Mouse (Mus musculus) cerebellum, adult 9-10 months (tissue): ENCODE data around the gene Ech1.

ENCODE experiments used
- DNase-seq: peaks from one replicate; pipeline ENCODE4 v3.0.0; 2022

Ech1 gene

GRCm38 (mm10) chr7:28821261-28821831 is 3.7 kb upstream of the Ech1 start:
- DNase-seq = peak; percentile 77

- no peak for DNase-seq
Measured at GRCm38 (mm10) chr7:28822556-28822955, 2.5 kb upstream of the Ech1 start.

DNA sequence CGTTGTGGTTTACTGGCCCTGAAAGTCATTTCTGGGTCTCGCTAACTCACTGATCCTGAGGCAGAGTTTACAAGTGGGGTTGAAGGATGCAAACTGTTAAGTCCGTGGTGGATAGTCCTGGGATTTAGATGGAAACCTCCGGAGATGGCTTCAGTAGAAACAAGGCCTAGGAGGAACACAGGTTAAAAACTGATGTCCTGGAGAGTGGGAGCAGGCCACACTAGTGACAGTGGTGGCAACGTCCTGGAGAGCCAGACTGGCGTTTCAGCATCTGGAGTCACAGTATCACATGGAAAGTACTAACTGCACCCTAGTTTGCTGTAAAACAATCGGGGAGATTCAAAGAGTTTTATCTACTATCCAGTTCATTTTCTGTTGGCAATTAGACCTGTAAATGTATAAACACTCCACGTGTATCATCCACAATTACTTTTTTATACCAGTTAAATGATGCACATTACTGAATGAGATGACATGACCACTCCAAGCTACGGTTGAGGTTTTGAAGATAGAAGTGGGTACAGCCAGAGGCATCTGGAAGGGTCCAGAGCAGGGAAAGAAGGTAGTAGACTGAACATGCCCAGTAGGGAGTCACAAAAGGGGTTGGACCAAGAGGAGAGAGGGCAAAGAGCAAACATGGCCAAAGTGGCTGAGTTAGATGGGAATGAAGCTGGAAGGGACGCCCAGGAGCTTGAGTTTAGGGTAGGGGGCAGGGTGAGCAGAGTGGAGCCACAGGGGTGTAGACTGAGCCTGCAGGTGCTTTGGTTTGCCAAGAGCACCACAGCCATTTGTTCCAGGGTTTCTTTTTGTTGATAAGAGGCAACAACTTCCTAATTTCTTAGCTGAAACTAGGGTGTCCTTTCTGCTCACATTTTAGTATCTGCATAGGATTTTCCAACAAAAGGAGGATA is 1.8 kb upstream of the Ech1 start:
- no peak for DNase-seq

GRCm38 (mm10) chr7:28823932-28824331 is 1.1 kb upstream of the Ech1 start:
- DNase-seq = no peak

DNA sequence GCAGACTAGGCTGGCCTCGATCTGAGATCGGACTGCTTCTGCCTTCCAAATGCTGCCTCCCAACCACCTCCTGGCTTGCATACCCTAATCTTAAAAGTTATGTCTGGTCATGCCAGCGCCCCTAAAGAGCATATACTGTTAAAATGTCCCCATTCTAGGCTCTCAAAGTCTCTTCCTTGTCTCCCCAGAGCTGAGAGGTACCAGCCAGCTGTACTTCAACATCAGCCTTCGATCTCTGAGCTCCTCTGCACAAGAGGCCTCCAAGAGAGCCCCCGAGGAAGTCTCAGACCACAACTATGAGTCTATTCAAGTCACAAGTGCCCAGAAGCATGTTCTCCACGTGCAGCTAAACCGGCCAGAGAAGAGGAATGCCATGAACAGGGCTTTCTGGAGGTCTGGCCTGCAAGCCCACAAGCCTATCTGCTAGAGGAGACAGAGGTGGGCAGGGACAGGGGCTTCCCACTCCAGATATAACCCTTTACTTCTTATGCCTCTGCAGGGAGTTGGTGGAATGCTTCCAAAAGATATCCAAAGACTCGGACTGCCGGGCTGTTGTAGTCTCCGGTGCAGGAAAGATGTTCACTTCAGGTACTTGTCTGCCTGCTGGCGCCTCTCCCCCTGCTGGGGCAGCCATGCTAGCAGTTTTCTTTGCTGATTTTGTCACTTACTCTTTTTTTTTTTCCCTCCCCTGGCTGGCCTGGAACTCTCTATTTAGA is 827 bp downstream of the Ech1 start:
- DNase-seq = peak; percentile 54

- DNase-seq = no peak
Measured at GRCm38 (mm10) chr7:28826402-28826772, 1.4 kb downstream of the Ech1 start.

- DNase-seq = peak; percentile 60
Measured at GRCm38 (mm10) chr7:28827338-28827737, 2.3 kb downstream of the Ech1 start.

- no peak for DNase-seq
Measured at GRCm38 (mm10) chr7:28829821-28830220, 4.8 kb downstream of the Ech1 start.

DNA sequence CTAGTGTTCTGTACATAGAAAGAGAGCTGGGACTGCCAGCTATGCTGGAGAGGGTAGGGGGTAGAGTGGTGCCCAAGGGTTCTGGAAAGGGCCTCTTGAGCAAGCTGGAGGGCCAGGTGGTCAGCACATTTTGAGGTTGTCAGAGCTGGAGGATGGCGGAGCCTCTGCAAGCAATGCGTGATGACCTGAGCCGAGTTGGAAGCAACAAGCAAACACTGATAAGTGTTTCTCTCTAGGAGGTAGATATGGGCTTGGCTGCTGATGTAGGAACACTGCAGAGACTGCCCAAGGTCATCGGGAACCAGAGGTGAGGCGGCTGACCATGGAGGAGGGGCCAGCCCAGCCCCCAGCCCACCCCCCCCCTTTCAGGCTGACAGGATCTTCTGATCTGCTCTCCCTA is 6.0 kb downstream of the Ech1 start:
- no peak for DNase-seq

GRCm38 (mm10) chr7:28831411-28832125 is 6.6 kb downstream of the Ech1 start:
- no peak for DNase-seq

- no peak for DNase-seq
Measured at GRCm38 (mm10) chr7:28832137-28832536, 7.1 kb downstream of the Ech1 start.

- no peak for DNase-seq
Measured at GRCm38 (mm10) chr7:28833723-28834347, 8.8 kb downstream of the Ech1 start, which contains the start of gene Lgals4. Gene Lgals4 (plus strand): TSS chr7:28833854.

DNA sequence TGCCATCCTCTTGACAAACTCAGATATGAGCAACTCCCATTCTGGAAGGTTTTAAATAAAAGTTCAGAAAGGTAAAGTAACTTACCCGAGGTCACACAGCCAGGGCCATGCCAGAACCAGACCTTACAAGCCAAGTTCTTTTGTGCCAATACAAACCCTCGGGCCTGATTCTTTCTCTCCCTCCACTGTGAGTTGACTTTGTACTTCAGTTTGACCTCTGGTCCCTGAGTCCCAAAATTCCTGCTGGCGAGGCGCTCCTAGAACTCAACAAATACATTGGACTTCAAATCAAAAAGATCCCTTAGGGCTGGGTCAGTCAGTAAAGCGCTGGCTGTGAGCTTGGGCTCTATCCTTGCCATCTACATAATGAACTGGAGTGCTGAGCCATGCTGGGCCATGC is 11.9 kb downstream of the Ech1 start:
- DNase-seq = no peak

DNA sequence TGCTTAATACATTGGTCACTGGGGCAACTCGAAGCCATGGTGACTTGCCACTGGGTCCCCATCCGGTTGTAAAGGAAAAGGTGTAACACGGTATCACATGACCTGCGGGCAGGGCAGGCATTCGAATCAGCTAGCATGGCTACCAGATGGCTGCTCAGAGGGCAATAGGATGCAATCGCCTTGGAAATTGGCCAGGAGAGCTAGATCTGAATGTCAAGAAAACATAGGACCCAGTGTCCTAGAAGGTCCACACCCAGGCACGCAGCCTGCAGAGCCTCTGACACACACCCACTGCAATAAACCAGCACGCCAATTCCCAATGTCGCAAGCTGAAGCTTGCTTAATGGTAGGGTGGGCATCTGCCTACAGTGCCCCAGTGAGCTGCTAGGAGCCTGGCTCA is 13.3 kb downstream of the Ech1 start:
- DNase-seq = no peak

DNA sequence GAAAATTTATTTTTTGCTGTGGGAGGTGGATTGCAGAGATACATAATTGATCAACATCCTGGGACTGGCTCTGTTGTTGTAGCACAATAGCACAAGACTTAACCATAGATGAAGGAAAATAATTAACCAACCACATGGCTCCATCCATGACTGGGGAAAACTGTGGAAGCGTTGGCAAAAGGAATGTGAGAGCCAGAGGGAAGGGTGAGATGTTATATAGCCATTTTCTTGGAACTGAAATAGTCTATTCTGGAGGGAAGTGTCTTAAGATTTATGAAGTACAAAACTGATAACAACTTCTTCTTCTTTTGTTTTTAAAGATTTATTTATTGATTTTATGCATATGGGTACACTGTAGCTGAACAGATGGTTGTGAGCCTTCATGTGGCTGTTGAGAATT is 22.3 kb downstream of the Ech1 start:
- DNase-seq = no peak

DNA sequence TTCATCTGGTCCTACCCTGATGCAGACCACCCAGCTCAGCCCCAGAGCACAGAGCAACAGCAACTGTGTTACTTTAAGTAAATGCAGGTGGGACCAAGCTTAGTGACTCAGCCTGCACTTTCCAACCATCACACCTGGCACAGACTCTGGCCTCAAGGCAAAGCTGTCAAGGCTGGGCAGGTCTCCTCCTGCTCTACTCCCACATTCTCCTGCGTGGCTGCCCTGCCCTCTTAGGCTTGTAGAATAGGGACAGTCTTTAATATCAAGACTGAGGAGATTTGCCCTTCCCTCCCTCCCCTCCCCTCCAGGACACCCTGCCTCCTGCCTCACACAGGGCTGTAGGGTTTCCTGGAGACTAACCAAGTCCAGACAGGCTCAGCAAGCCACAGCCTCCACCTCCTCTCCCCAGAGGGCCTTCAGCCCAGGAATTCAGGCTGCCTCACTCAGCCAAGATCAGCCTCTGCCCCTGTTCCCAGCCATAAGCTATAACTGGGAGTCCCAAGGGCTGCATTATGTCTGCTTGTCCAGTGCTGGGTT is 24.8 kb downstream of the Ech1 start:
- no peak for DNase-seq

DNA sequence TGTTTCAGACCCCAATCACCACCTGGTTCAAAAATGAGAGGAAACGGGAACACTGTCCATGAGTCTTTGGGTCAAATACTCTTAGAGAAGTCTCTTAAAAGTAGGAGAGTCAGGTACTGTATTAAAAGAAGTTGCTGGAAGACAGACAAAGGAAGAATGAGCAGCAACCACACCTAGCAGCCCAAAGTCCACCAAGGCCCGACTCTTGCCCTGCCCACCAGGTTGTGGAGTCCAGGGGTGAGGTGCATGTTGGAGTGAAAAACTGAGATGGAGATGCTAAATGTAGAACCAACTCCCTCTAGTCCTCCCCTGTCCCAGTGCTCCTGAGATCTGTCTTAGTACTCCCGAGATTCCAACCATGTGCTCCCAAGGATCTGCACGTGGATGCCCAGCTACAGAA is 25.6 kb downstream of the Ech1 start:
- DNase-seq = no peak

GRCm38 (mm10) chr7:28859953-28860352 is 34.9 kb downstream of the Ech1 start:
- DNase-seq = no peak

GRCm38 (mm10) chr7:28860898-28861297 is 35.9 kb downstream of the Ech1 start:
- no peak for DNase-seq

DNA sequence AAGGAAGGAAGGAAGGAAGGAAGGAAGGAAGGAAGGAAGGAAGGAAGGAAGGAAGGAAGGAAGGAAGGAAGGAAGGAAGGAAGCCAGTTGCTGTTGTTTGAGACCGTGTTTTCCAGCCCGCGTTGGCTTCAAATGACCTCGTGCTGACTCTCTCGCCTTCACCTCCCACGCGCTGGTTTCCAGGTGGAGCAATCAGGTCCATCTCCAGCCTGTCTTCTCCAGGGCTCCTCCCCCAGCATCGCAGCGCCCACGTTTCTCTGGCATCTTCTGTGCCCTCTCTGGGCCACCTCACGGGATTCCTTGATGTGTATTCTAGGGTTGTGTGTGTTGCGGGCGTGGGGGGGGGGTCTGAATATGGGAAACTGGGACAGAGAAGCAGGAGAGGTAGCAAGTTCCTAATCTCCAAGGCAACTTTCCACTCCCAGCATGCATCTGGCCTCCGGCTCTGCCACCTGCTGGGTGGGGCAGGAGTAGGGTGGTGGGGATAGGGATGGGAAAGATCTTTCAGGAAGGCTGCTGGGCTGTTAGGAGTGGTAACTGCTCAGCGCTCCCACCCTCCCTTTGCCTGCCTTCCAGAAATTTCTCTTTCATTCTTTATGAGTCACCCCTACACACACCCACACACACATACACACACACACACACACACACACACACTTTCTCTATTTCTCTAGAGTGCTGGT is 37.9 kb downstream of the Ech1 start:
- no peak for DNase-seq

DNA sequence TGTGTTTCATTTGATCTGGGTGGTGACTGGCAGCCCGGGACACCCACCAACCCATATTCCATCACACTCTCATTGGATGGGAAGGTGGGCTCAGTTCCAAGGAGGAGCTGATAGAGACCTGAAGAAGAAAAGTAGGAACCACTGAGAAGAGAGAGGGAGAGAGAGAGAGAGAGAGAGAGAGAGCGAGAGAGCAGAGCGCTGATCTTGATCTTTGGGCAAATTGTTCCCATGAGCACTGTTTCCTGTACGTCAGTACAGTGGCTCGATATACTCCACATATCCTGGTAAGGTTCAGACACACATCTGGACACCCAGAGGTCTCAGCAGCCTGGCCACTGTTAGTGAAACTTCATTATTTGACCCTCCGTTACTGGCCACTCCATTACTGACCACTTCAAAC is 38.5 kb downstream of the Ech1 start, which contains the start of gene Lgals7:
TSS of gene Lgals7 (plus strand) at position 314 of the 400 bp plus-strand sequence.
- DNase-seq = no peak

DNA sequence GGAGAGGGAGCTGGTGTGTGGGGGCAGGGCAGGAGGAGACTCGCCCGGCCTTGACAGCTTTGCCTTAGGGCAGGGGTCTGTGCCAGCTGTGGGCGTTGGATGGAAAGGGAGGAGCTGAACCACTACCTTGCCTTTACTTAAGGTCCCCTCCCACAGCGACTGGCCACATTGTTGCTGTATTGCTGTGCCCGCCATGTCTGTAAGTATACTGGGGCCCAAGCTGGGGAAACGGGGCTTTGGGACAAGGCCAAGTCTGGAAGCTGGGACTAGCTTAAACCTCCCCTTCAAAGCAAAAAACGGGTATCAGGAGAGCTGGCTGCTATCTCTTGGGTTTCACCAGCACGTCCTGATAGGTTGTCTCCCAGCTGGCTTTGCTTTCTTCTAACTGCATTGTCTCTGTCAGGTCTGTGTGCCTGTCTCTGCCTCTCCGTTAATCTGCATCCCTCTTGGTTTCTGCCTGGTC is 39.3 kb downstream of the Ech1 start:
- DNase-seq = no peak
